Mouse (Mus musculus) forebrain, postnatal 0 days (tissue): ENCODE results near the gene Tfeb. TPM values are rescaled to one million over a fixed set of nuclear protein-coding genes. Genes with fewer than 3 reads are reported as not detected.

Experiments
- ATAC-seq: fragments of 200-750 bp; cut with Nextera tagmentation; 2 replicates; pipeline ENCODE4 v1.8.0; 2017; ENCODE audit warnings: mild to moderate bottlenecking, moderate library complexity
- DNase-seq: peaks from one replicate; pipeline ENCODE4 v3.0.0-alpha.2; 2015
- H3K27ac ChIP-seq: fragments of 300-500 bp; sonication (generic); 2 replicates; pipeline ENCODE4 v1.5.1; 2014; ENCODE audit warnings: low read depth, mild to moderate bottlenecking, antibody characterized with exemption, low read length, moderate library complexity, mixed read lengths
- H3K27me3 ChIP-seq: fragments of 300-500 bp; sonication (generic); 2 replicates; pipeline ENCODE4 v1.6.1; 2014; ENCODE audit warnings: mild to moderate bottlenecking, low read length, mixed read lengths; ENCODE audit not compliant: insufficient read depth
- H3K36me3 ChIP-seq: fragments of 300-500 bp; sonication (generic); 2 replicates; pipeline ENCODE4 v1.6.1; 2014; ENCODE audit warnings: mild to moderate bottlenecking, moderate library complexity; ENCODE audit not compliant: insufficient read depth
- H3K4me1 ChIP-seq: fragments of 300-500 bp; sonication (generic); 2 replicates; pipeline ENCODE4 v1.6.1; 2014; ENCODE audit warnings: antibody characterized with exemption; ENCODE audit not compliant: insufficient read depth
- H3K4me2 ChIP-seq: fragments of 300-500 bp; sonication (generic); 2 replicates; pipeline ENCODE4 v1.6.1; 2014; ENCODE audit warnings: low read depth, mild to moderate bottlenecking, moderate library complexity
- H3K4me3 ChIP-seq: fragments of 300-500 bp; sonication (generic); 2 replicates; pipeline ENCODE4 v1.5.1; 2014; ENCODE audit warnings: low read depth, low read length, mixed read lengths
- H3K9ac ChIP-seq: fragments of 300-500 bp; sonication (generic); 2 replicates; pipeline ENCODE4 v1.6.1; 2014; ENCODE audit warnings: mild to moderate bottlenecking
- H3K9me3 ChIP-seq: fragments of 300-500 bp; sonication (generic); 2 replicates; pipeline ENCODE4 v1.6.1; 2016; ENCODE audit warnings: low read length
- CTCF ChIP-seq: sonication (generic); IDR thresholded peaks from 2 replicates; pipeline ENCODE4 v1.5.1; 2016; ENCODE audit warnings: antibody characterized with exemption, control low read depth, low read depth
- WGBS: fragments of 180-500 bp; shearing (Covaris S2); extraction: QIAGEN DNeasy Blood & Tissue Kit; methylation state at CpG from one replicate; pipeline ENCODE4 v1.1.7; 2014; 5-methylcytosine and 5-hydroxymethylcytosine counted together
- polyA plus RNA-seq: library from polyadenylated mRNA; unstranded; fragments of >200 nt; fragmentation: Nextera tagmentation; extraction: Ambion mirVana; gene quantifications from 2 replicates; pipeline ENCODE4 v1.2.1, GENCODE M21; 2015
- total RNA-seq: library from RNA; depleted of rRNA; stranded (reverse); fragments of >200 nt; gene quantifications from 2 replicates; pipeline ENCODE4 v1.2.3, GENCODE M21; 2014

The Tfeb gene
- total and polyA plus RNA-seq, 2 experiments from 2014 or later, result 4.6 to 5.5 TPM

- no peaks in the 10 kb centered on the region for H3K27me3 ChIP-seq
- no peak for DNase-seq
- H3K9me3 ChIP-seq, result no peaks in the 10 kb centered on the region
- no peak overlapping the region for H3K9ac ChIP-seq
- H3K4me1 ChIP-seq, result no peaks in the 10 kb centered on the region
- H3K27ac ChIP-seq, result no peak overlapping the region
- WGBS, result 74% methylated on average over 6 of the region's 6 CpGs
- TF ChIP-seq CTCF, result no peak
- H3K36me3 ChIP-seq, result no peaks in the 10 kb centered on the region
- H3K4me3 ChIP-seq, result no peak overlapping the region
- H3K4me2 ChIP-seq, result no peak overlapping the region
- no peak for ATAC-seq
Measured at GRCm38 (mm10) chr17:47711883-47712282, 24.9 kb upstream of the Tfeb start.

DNA sequence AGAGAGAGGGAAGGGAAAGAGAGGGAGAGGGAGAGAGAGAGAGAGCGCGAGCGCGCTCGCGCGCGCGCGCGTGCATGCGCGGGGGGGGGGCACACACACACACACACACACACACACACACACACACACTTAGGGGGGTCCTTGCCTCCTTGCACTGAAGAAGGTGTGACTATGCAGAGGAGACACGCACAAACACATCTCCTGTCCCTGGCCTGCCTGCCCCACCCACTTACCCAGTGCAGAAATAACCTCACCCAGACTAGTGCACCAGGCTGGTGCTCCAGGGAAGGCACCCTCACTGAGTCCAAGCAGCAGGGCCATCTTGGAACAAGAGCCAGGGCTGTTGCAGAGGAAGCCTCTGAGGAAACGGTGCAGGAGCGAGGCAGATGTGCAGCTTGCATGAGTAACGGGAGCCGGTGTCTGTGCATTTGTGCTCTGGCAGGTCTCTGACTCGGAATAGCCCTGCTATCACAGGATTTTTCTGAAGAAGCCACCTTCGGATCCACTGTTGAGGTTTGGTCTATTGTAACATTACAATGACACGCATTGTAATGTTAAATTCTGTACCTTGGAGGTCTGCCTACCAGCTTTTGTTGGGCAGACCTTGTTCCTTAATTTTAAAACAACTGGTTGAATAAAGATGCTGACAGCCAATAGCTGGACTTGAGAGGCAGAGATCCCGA is 23.8 kb upstream of the Tfeb start:
- H3K4me2 ChIP-seq, result 0 out of 2 replicates have a peak overlapping the region, but pooled peaks have one; percentile 5
- ATAC-seq, result no peak

GRCm38 (mm10) chr17:47715037-47715436 is 21.8 kb upstream of the Tfeb start:
- DNase-seq (no peak), ATAC-seq (no peak)
- WGBS, result 66% methylated on average over 3 of the region's 3 CpGs
- Histone ChIP-seq H3K27ac (no peak overlapping the region), H3K36me3 (no peaks in the 10 kb centered on the region), H3K4me2 (no peak overlapping the region), H3K9ac (no peak overlapping the region), H3K9me3 (no peaks in the 10 kb centered on the region), H3K4me1 (no peaks in the 10 kb centered on the region), H3K4me3 (no peak overlapping the region), H3K27me3 (no peaks in the 10 kb centered on the region)
- no peak for TF ChIP-seq CTCF

More for the DNA sequence above, 23.8 kb upstream of the Tfeb start:
- WGBS, result 48% methylated on average over 22 of the region's 22 CpGs
- H3K4me1 ChIP-seq, result no peaks in the 10 kb centered on the region
- TF ChIP-seq CTCF, result no peak
- no peak overlapping the region for H3K4me3 ChIP-seq
- no peaks in the 10 kb centered on the region for H3K9me3 ChIP-seq
- DNase-seq, result no peak
- H3K9ac ChIP-seq, result no peak overlapping the region; the same call in 1 of the 2 replicates
- H3K36me3 ChIP-seq, result no peaks in the 10 kb centered on the region
- H3K27ac ChIP-seq, result no peak overlapping the region
- no peaks in the 10 kb centered on the region for H3K27me3 ChIP-seq

DNA sequence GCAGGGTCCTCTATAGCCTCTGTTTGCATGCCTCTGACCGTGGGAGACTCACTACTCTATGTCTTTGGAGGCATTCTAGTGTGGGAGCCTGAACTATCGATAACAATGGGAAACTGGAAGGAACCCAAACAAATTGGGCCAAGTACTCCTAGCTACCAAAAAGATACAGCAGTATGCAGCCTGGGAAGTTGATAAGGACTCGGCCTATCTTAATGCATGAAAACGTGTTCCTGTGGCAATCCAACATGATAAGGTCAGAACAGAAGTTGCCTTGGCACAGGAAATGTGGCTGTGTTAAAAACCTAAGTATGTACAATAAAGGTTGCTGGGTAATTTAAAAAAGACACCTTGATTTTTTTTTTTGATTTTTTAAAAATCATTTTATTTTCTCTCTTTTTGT is 15.6 kb upstream of the Tfeb start:
- Histone ChIP-seq H3K27ac (no peak overlapping the region), H3K27me3 (no peaks in the 10 kb centered on the region), H3K4me3 (no peak overlapping the region), H3K4me1 (no peaks in the 10 kb centered on the region), H3K4me2 (no peak overlapping the region), H3K9ac (no peak overlapping the region), H3K9me3 (no peaks in the 10 kb centered on the region), H3K36me3 (no peaks in the 10 kb centered on the region)
- TF ChIP-seq CTCF, result no peak
- WGBS, result 75% methylated on average over 4 of the region's 4 CpGs
- ATAC-seq (no peak), DNase-seq (no peak)

DNA sequence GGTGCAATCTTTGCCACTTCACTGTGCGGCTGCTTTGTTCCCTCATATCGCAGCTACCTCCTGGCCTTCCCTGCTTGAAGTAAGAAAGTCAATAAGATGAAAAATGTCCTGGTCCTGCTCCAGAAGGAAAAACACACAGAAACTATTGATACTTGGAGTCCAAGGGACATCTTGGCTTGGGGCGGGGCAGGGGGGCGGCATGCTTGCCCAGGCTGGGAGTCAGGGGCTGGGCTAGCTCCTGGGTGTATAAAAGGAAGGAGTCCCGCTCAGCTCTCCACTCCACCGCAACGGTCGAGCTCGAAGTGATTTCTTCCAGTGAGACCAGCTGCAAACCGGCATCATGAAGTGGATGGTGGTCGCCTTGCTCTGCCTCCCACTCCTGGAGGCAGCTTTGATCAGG is 10.3 kb upstream of the Tfeb start, which contains the start of gene Pgc:
Pgc (plus strand) TSS at position 277 of the 400 bp plus-strand sequence.
- H3K9me3 ChIP-seq, result no peaks in the 10 kb centered on the region
- no peak within 1 kb of the TSS for H3K4me3 ChIP-seq
- no peak within 1 kb of the TSS for H3K4me2 ChIP-seq
- H3K36me3 ChIP-seq, result no peaks in the 10 kb centered on the region
- no peak within 1 kb of the TSS for H3K27ac ChIP-seq
- no peak for ATAC-seq
- 81% methylated on average over 11 of the region's 11 CpGs for WGBS
- H3K4me1 ChIP-seq, result no peaks in the 10 kb centered on the region
- H3K9ac ChIP-seq, result no peak within 1 kb of the TSS
- no peak for DNase-seq
- no peaks in the 10 kb centered on the region for H3K27me3 ChIP-seq
- TF ChIP-seq CTCF, result no peak

- Histone ChIP-seq H3K9ac (no peak overlapping the region), H3K27ac (no peak overlapping the region), H3K27me3 (no peaks in the 10 kb centered on the region), H3K4me1 (no peaks in the 10 kb centered on the region), H3K9me3 (no peaks in the 10 kb centered on the region), H3K4me2 (no peak overlapping the region), H3K36me3 (no peaks in the 10 kb centered on the region), H3K4me3 (no peak overlapping the region)
- ATAC-seq, result no peak
- DNase-seq, result no peak
- no peak for TF ChIP-seq CTCF
- WGBS, result 50% methylated on average over 24 of the region's 24 CpGs
Measured at GRCm38 (mm10) chr17:47730633-47731575, 5.9 kb upstream of the Tfeb start.
